Comparison of ENCODE assay signal across 14 mouse cellular contexts in genomic region chr5:103540612-103541011, GRCm38 (mm10).
"Had no signal": no experiment of that assay in that cellular context is flagged by ENCODE, and none has a peak within 500 bp of the region (broad histone marks: within the 10 kb centered on the region; RNA-seq: fewer than 3 reads in every experiment).

No protein-coding gene starts in this region.

- H3K4me3 ChIP-seq: kidney, embryonic 15.5 days; limb, embryonic 15.5 days; liver, embryonic 12.5 days; megakaryocyte, embryonic 14.5 days; midbrain, embryonic 12.5 days had no signal

- H3K27me3 ChIP-seq: kidney, embryonic 15.5 days; liver, embryonic 12.5 days; midbrain, embryonic 12.5 days had no signal

- H3K36me3 ChIP-seq: liver, embryonic 12.5 days had no signal

- H3K27ac ChIP-seq: kidney, embryonic 15.5 days; limb, embryonic 15.5 days; liver, embryonic 12.5 days; macrophage; midbrain, embryonic 12.5 days had no signal

- H3K9me3 ChIP-seq: kidney, embryonic 15.5 days; limb, embryonic 15.5 days; liver, embryonic 12.5 days; megakaryocyte, embryonic 14.5 days; midbrain, embryonic 12.5 days had no signal

- DNase-seq: kidney, adult 2 months; kidney, postnatal 14 days; layer of hippocampus, adult 9-11 months; layer of hippocampus, postnatal 36 days; lung, embryonic 14.5 days; right cerebral cortex, postnatal 14 days; thymus, postnatal 36 days had no signal

- H3K9ac ChIP-seq: kidney, embryonic 15.5 days; limb, embryonic 15.5 days; liver, embryonic 12.5 days; lung, embryonic 14.5 days; midbrain, embryonic 12.5 days had no signal

- H3K4me2 ChIP-seq: kidney, embryonic 15.5 days; limb, embryonic 15.5 days; liver, embryonic 12.5 days; lung, embryonic 14.5 days; midbrain, embryonic 12.5 days had no signal

- H3K4me1 ChIP-seq: kidney, embryonic 15.5 days; liver, embryonic 12.5 days; midbrain, embryonic 12.5 days had no signal

- ATAC-seq: liver, embryonic 12.5 days; midbrain, embryonic 16.5 days had no signal
